Mouse (Mus musculus): ENCODE measurements around the gene Kcnip2.

Kcnip2 gene

GRCm38 (mm10) chr19:45782315-45783001, 33.4 kb downstream of the Kcnip2 start:
- peak; percentile 68 for DNase-seq (ENCODE audit: extremely low read depth, low read depth)

DNA sequence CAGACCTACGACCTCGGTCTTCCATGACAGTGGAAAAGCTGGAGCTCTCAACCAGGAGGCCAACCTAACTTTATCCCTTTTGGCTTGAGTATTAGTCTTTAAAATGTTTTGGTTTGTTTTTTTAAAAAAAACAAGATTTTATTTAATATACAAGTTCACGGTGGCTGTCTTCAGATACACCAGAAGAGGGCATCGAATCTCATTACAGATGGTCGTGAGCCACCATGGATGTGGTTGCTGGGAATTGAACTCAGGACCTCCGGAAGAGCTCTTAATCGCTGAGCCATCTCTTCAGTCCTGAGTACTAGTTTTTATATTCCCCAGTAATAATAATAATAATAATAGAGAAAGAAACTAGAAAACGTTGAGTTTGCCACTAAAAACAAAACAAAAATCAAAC, 34.2 kb downstream of the Kcnip2 start:
- DNase-seq (ENCODE audit: extremely low read depth, low read depth), result no peak

- DNase-seq (ENCODE audit: extremely low read depth, low read depth), result no peak
Measured at GRCm38 (mm10) chr19:45780350-45780915, 35.4 kb downstream of the Kcnip2 start.

GRCm38 (mm10) chr19:45775486-45775885, 40.4 kb downstream of the Kcnip2 start:
- no peak for DNase-seq (ENCODE audit: extremely low read depth, low read depth)

- DNase-seq (ENCODE audit: extremely low read depth, low read depth), result no peak
Measured at GRCm38 (mm10) chr19:45771501-45771900, 44.4 kb downstream of the Kcnip2 start.

DNA sequence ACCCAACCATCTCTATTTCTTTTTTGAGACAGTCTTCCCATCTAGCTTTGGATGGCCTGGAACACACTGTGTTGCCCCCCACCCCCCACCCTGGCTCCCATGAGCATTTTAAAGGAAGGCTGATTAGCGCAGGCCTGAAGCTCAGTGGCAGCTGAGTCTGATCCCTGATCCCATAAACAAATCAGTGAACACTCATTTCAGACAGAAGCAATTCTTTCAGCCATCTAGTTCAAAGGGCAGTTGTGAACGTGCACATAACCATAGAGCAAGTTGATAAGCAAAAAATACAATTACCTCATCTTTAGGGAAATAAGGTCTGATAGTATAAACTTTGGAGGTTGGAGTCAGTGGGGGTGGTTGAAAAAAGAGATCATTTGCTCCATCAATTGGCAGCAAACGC, 55.1 kb downstream of the Kcnip2 start:
- DNase-seq (ENCODE audit: extremely low read depth, low read depth), result no peak

- DNase-seq (ENCODE audit: extremely low read depth, low read depth), result no peak
Measured at GRCm38 (mm10) chr19:45758671-45759070, 57.2 kb downstream of the Kcnip2 start.

DNA sequence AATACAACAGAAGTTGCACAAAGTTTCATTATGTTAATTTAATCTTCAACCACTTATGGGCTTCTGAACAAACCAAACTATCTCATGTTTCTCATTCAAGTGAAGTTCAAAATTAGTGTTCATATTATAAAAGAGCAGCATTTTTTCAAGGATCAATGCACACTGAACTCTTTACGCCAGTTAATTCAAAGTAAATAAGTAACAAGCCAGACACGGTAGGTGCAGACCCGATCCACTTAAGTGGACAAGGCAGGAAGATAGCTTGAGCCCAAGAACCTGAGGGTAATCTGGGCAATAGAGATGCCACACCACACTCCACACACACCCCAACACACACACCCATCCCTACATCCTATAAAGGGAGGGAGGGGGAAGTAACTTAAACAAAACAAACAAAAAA, 62.3 kb downstream of the Kcnip2 start:
- no peak for DNase-seq (ENCODE audit: extremely low read depth, low read depth)

- no peak for DNase-seq (ENCODE audit: extremely low read depth, low read depth)
Measured at GRCm38 (mm10) chr19:45751881-45752280, 64.0 kb downstream of the Kcnip2 start.

GRCm38 (mm10) chr19:45749243-45750043, 66.4 kb downstream of the Kcnip2 start, which contains the start of gene Npm3:
Gene Npm3 (minus strand): TSS chr19:45749591.
- DNase-seq (ENCODE audit: extremely low read depth, low read depth), result peak; percentile 62

GRCm38 (mm10) chr19:45748691-45749242, 67.1 kb downstream of the Kcnip2 start:
- peak; percentile 31 for DNase-seq (ENCODE audit: extremely low read depth, low read depth)

DNA sequence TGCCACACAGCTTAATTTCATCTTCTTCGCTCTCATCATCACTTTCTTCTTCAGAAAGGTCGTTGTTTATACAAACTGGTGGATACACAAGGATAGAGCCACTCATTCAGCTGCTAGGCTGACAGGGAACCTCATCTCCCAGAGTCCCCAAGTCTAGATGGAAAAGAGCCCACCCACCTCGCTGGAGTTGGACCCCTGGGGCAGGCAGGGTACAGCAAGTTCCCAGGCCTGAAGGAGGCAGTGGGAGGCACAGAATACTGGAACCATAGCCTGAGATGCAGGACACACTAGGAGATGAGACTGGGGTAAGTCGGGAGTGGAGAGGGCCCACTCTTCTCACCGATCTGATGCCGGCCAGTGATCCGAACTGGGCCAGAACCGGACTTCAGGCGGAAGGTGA, 67.7 kb downstream of the Kcnip2 start:
- DNase-seq (ENCODE audit: extremely low read depth, low read depth), result no peak

DNA sequence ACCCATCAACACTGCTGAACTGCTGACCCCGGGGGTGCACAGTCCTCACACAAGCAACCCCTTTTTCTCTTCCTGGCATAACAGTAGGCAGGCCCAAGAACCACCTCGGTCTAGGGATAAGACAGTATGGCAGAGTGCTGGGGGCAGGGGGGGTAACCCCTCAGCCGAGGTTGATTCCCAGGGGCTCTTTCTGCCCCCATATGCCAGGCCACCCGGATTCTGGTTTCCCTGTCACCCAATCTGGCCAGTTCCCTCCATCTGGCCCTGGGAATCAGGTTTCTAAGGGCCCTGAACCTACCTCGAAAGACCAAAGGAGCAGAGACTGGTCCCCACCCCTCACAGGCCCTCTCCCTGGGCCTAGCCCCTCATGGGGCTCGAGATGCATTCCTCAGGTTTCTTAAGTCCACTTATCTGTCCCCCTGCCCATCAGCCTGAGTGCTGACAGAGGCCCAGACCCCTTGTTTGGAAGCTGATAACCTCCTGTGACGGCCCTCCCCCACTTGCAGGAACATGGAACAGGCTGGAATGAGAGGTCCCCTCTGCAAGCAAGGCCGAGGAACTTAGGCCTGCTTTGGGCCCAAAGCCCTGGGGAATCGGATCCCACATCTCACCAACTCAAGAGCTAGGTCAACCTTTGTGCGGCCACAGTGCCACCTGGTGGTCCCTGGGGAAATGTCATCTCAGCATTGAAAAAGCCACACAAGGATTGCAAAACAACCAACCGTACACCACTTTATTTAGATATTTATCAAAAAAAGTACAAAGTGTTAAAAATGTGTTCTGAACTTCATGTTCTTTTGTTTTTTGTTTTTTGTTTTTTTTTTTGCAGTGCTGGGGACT, 68.6 kb downstream of the Kcnip2 start:
- DNase-seq (ENCODE audit: extremely low read depth, low read depth), result peak; percentile 84

DNA sequence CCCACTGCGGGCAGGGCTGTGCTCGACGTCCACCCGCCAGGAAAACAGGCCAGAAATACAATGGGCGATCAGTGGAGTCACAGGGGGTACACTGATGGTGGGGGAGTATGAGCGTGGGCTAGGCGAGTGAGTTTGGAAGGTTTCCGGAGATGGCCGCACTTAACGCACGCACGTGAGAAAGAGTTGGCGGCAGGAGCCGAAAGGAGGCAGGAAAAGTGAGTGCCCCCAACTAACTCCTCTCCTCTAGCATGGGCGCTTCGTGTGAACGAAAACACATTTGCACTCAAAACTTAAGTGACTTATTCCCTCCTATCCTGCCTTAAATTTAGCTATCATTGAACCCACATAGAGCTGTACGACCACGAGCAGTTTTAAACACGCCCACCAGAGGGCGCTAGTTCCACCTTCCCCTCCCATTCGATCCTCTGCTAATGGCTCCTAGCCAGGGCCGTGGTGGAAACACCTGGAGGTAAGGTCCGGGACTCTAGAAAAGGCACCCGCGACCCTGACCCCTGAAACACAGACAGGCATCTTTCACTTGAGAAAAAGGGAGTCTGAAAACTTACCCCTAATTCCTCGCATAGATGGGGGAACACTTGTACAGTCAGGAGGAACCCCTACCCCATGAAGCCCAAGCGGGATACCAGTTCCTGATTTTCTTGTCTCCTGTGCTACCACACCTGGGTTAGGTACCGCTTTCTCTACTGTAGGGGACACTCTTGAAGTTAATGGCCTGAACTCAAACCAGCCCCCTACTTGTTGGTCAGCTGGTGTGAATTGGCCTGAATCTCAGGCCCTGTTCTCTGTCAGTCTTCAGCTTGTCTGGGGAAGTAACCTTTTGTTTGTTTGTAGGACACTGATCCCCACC, 69.5 kb downstream of the Kcnip2 start:
- peak; percentile 56 for DNase-seq (ENCODE audit: extremely low read depth, low read depth)

- no peak for DNase-seq (ENCODE audit: extremely low read depth, low read depth)
Measured at GRCm38 (mm10) chr19:45745344-45746152, 70.3 kb downstream of the Kcnip2 start.

- no peak for DNase-seq (ENCODE audit: extremely low read depth, low read depth)
Measured at GRCm38 (mm10) chr19:45743619-45744018, 72.2 kb downstream of the Kcnip2 start.

GRCm38 (mm10) chr19:45742984-45743575, 72.8 kb downstream of the Kcnip2 start:
- no peak for DNase-seq (ENCODE audit: extremely low read depth, low read depth)

- DNase-seq (ENCODE audit: extremely low read depth, low read depth), result no peak
Measured at GRCm38 (mm10) chr19:45742218-45742983, 73.5 kb downstream of the Kcnip2 start, which contains the start of gene Fgf8. Gene Fgf8 (minus strand): TSS chr19:45742915.
